Mouse (Mus musculus) heart, postnatal 0 days (tissue): ENCODE measurements at regions not wholly inside any gene's neighbourhood (a gene's known extent, or its start where the extent isn't known, plus 50 kb on each side); places are given as distances from the start of the nearest gene placed in this dataset.

Experiments
- ATAC-seq: fragments of 200-750 bp; cut with Nextera tagmentation; 2 replicates; pipeline ENCODE4 v1.8.0; 2017; ENCODE audit warnings: low read depth, moderate number of reproducible peaks, moderate library complexity; ENCODE audit not compliant: insufficient read depth
- DNase-seq: peaks from one replicate; pipeline ENCODE4 v3.0.0-alpha.2; 2016; ENCODE audit warnings: low spot score
- H3K27ac ChIP-seq: fragments of 300-500 bp; sonication (generic); 2 replicates; pipeline ENCODE4 v1.5.1; 2014; ENCODE audit warnings: low read depth, mild to moderate bottlenecking
- H3K27me3 ChIP-seq: fragments of 300-500 bp; sonication (generic); 2 replicates; pipeline ENCODE4 v1.6.1; 2014; ENCODE audit warnings: low read length, mixed read lengths; ENCODE audit not compliant: control insufficient read depth, insufficient read depth
- H3K36me3 ChIP-seq: fragments of 300-500 bp; sonication (generic); replicated peaks from 2 replicates; pipeline ENCODE4 v1.6.1; 2014; ENCODE audit warnings: low read length, mixed read lengths; ENCODE audit not compliant: control insufficient read depth, insufficient read depth
- H3K4me1 ChIP-seq: fragments of 300-500 bp; sonication (generic); 2 replicates; pipeline ENCODE4 v1.6.1; 2014; ENCODE audit warnings: antibody characterized with exemption; ENCODE audit not compliant: control insufficient read depth, insufficient read depth
- H3K4me2 ChIP-seq: fragments of 300-500 bp; sonication (generic); 2 replicates; pipeline ENCODE4 v1.6.1; 2014; ENCODE audit warnings: low read depth, mild to moderate bottlenecking, low read length, moderate library complexity
- H3K4me3 ChIP-seq: fragments of 300-500 bp; sonication (generic); 2 replicates; pipeline ENCODE4 v1.5.1; 2014; ENCODE audit warnings: low read depth, low read length
- H3K9ac ChIP-seq: fragments of 300-500 bp; sonication (generic); replicated peaks from 2 replicates; pipeline ENCODE4 v1.6.1; 2014; ENCODE audit warnings: low read depth, low read length, mixed read lengths
- H3K9me3 ChIP-seq: fragments of 300-500 bp; sonication (generic); replicated peaks from 2 replicates; pipeline ENCODE4 v1.6.1; 2016; ENCODE audit warnings: low read length; ENCODE audit not compliant: control insufficient read depth
- CTCF ChIP-seq: IDR thresholded peaks from 2 replicates; pipeline ENCODE4 v1.5.1; 2016; ENCODE audit warnings: antibody characterized with exemption, control low read depth, low read depth
- EP300 ChIP-seq: IDR thresholded peaks from 2 replicates; pipeline ENCODE4 v1.6.1; 2016; ENCODE audit warnings: antibody characterized with exemption, low read depth
- WGBS: fragments of 180-500 bp; shearing (Covaris S2); extraction: QIAGEN DNeasy Blood & Tissue Kit; methylation state at CpG from one replicate; pipeline ENCODE4 v1.1.7; 2014; 5-methylcytosine and 5-hydroxymethylcytosine counted together

DNA sequence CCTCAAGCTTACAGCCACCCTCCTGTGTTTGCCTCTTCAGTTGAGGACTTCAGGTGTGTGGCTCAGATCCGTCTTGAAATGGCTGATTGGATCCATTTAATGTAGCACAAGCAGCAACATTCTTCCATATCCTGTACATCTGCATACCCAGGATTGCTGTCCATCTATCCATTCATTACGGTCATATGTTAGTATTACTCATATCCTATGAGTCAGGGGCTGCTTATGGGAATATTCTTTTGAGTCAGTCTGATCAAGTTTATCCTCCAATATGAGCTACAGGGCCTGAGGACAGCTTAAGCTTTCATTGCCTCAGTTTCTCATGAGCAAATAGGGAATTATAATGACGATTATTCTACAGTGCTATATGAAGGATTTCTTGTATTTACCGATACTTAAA is 293.7 kb downstream of the Plpp3 start:
- no peak for DNase-seq
- no peak overlapping the region for H3K4me3 ChIP-seq
- no peak overlapping the region for H3K27ac ChIP-seq
- TF ChIP-seq EP300 (no peak), CTCF (no peak)
- no peaks in the 10 kb centered on the region for H3K4me1 ChIP-seq
- no peak overlapping the region for H3K9ac ChIP-seq
- no peaks in the 10 kb centered on the region for H3K27me3 ChIP-seq
- no peaks in the 10 kb centered on the region for H3K9me3 ChIP-seq
- H3K36me3 ChIP-seq, result no peaks in the 10 kb centered on the region
- 87% methylated on average over 4 of the region's 4 CpGs for WGBS
- H3K4me2 ChIP-seq, result no peak overlapping the region
- ATAC-seq, result no peak

DNA sequence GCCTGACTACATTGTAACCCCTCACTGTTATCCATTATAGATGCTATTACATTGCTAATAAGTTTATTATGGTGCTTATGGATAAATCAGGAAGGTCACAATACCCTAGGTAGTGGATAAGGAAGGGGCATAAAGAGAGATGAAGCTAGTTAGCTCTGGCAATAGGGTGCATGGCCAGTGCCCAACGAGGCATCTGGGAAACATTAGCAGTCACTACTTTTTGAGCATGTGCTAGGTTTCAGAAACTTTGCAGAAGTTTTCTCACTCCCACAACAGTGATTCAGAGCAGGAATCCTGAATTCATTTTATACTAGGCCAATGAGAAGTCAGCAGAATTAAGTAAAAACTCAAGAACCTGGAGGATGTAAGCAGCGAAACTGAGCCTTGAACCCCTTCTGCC is 294.7 kb downstream of the Plpp3 start:
- no peak overlapping the region for H3K27ac ChIP-seq
- H3K4me3 ChIP-seq, result no peak overlapping the region
- no peak overlapping the region for H3K4me2 ChIP-seq
- no peak overlapping the region for H3K9ac ChIP-seq
- WGBS, result 91% methylated on average over 2 of the region's 2 CpGs
- ATAC-seq (no peak), DNase-seq (no peak)
- H3K9me3 ChIP-seq, result no peaks in the 10 kb centered on the region
- no peaks in the 10 kb centered on the region for H3K36me3 ChIP-seq
- H3K27me3 ChIP-seq, result no peaks in the 10 kb centered on the region
- H3K4me1 ChIP-seq, result no peaks in the 10 kb centered on the region
- TF ChIP-seq CTCF (no peak), EP300 (no peak)

DNA sequence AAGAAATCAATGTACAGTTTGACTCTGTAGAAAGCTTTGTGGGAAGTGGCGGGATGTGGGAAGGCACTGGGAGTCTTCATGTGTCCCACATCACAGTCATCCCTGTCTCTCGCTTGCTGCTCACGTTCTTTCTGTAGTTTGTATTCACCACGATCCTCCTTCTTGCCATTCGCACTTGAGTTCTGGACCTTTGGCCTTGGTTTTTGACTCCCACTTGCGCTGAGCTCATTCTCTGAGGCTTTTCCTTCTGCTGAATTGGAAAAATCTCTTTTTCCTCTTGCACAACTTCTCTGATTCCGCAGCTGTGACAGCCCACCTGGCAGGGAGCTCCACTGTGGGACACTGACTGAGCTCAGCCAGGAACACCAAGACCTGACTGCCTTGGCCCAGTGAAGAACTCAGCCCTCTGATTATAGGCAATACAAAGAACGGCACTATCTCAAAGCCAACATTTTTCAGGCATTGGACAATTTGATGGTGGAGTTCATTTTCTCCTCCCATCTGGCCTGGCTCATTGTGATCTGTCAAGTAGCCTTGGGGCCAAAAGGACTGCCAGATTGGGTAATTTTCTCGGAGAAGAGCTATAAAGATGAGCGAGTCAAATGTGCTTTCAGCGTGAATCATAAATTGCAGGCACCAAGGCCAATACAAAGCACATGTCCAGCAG is 299.9 kb downstream of the Plpp3 start:
- Histone ChIP-seq H3K4me3 (no peak overlapping the region), H3K27ac (no peak overlapping the region), H3K4me1 (no peaks in the 10 kb centered on the region), H3K4me2 (no peak overlapping the region), H3K9ac (no peak overlapping the region), H3K27me3 (no peaks in the 10 kb centered on the region), H3K36me3 (no peaks in the 10 kb centered on the region), H3K9me3 (no peaks in the 10 kb centered on the region)
- DNase-seq (no peak), ATAC-seq (no peak)
- TF ChIP-seq EP300 (no peak), CTCF (no peak)
- 79% methylated on average over 11 of the region's 11 CpGs for WGBS

DNA sequence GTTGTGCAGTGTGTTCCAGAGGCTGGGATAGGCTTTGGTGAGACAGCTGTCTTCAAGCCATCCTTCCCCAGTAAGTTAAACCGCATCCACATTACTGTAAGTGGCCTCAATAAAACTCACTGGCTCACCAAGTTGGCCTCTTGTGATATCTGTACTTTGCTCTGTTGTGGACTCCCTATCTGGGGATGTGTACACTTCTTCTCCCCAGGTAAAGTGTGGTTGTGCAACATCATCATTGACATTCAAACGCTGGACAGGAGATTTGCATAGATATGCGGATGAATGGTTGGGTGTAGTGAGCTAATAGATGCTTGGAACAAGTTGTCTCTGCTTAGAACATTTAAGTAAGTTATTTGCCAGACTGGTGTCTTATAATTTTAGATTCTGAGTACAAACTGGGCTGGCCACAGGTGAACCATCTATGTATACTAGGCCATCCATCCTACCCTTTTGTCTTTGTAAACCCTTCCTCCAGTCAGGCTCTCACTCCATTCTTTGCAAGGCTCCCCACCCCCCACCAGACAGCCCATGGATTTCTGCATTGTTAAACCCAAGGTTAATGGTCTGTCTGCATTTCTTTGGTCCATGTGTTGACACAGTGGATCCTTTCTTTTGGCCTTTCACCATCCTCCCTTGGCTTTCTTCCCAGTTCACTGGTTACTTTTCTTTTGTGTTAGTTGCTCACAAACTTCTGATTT is 303.0 kb downstream of the Plpp3 start:
- Histone ChIP-seq H3K4me2 (no peak overlapping the region), H3K4me3 (no peak overlapping the region), H3K9me3 (no peaks in the 10 kb centered on the region), H3K36me3 (no peaks in the 10 kb centered on the region), H3K4me1 (no peaks in the 10 kb centered on the region), H3K27me3 (no peaks in the 10 kb centered on the region), H3K27ac (no peak overlapping the region), H3K9ac (no peak overlapping the region)
- TF ChIP-seq CTCF (no peak), EP300 (no peak)
- DNase-seq, result no peak
- no peak for ATAC-seq
- WGBS, result 83% methylated on average over 3 of the region's 3 CpGs

DNA sequence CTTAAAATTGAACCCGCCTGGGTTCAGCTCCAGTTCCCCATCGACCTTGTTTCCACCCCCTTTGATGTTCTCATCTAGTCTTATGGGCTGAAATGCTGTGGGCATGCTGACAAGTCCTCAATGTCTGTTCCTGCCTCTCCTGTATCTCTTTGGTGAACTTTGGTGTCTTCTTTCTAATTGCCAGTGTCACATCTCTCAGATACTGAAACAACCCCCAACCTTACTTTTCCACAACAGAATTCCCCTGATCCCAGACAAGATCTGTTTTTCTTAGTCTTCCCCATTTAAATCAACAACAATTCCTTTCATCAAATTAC is 303.5 kb downstream of the Plpp3 start:
- DNase-seq, result no peak
- TF ChIP-seq CTCF, result no peak
- no peak for TF ChIP-seq EP300
- Histone ChIP-seq H3K4me2 (no peak overlapping the region), H3K9me3 (no peaks in the 10 kb centered on the region), H3K4me1 (no peaks in the 10 kb centered on the region), H3K4me3 (no peak overlapping the region), H3K27me3 (no peaks in the 10 kb centered on the region), H3K9ac (no peak overlapping the region), H3K36me3 (no peaks in the 10 kb centered on the region), H3K27ac (no peak overlapping the region)
- 47% methylated on average over 2 of the region's 2 CpGs for WGBS
- ATAC-seq, result no peak

DNA sequence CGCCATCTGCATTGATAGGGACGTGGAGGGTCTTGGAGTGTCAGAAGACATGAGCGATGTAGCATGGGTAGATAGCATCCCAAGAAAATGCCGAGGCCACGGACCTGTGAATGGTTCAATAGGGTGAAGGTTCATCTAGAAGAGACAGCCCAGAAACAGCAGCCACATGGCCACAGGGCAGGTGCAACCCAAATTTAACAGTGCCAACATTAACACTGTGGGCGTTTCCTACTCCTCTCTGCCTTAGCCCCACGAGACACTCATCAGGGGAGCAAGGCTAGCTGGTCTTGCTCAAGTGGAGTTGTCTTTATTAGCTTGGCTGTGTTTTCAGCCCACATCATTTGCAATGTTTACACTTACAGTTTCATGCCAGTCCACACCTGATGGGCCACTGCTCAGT is 310.7 kb downstream of the Plpp3 start:
- no peak for DNase-seq
- no peak overlapping the region for H3K4me2 ChIP-seq
- H3K27me3 ChIP-seq, result 0 out of 2 replicates have a peak, but pooled peaks cover 6% of the 10 kb centered on the region
- H3K4me1 ChIP-seq, result no peaks in the 10 kb centered on the region
- H3K27ac ChIP-seq, result no peak overlapping the region
- TF ChIP-seq CTCF (no peak), EP300 (no peak)
- no peak overlapping the region for H3K4me3 ChIP-seq
- ATAC-seq, result no peak
- 91% methylated on average over 7 of the region's 7 CpGs for WGBS
- no peaks in the 10 kb centered on the region for H3K36me3 ChIP-seq
- no peak overlapping the region for H3K9ac ChIP-seq
- H3K9me3 ChIP-seq, result no peaks in the 10 kb centered on the region
